Mouse (Mus musculus): ENCODE measurements at regions not wholly inside any gene's neighbourhood (a gene's known extent, or its start where the extent isn't known, plus 50 kb on each side); places are given as distances from the start of the nearest gene placed in this dataset.
A peak's percentile ranks its signal among the peaks of the same experiment; 100 is the strongest.

- no peak for DNase-seq (ENCODE audit: low spot score in 2 of 2)
Observed at GRCm38 (mm10) chr2:27590511-27590910, 75.6 kb downstream of the Wdr5 start.

DNA sequence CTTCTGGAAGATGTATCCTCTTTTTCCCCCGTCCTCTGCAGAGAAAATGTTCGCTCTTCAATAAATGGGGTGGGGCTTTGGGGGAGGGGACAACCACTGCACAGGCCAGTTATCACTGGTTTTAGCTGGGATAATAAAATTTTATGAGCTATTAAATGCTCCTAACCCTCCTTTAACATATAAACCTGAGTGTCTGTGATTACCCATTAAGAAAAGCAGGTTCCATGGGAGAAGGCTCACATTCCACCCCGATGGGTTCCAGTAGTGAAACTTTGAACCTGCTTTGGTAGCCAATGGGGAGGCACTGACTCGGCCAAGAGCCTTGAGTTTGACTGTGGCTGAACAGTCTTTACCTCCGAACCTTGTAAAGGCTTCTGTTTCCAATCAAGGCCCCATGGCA lies 76.7 kb downstream of the Wdr5 start:
- no peak for DNase-seq (ENCODE audit: low spot score in 2 of 2)

GRCm38 (mm10) chr2:27593338-27593737 lies 78.4 kb downstream of the Wdr5 start:
- no peak for DNase-seq (ENCODE audit: low spot score in 2 of 2)

- DNase-seq (ENCODE audit: low spot score in 2 of 2), result no peak
Observed at GRCm38 (mm10) chr2:27595251-27595650, 80.3 kb downstream of the Wdr5 start.

GRCm38 (mm10) chr2:27596217-27596616 lies 80.0 kb upstream of the Rxra start:
- no peak for DNase-seq (ENCODE audit: low spot score in 2 of 2)

GRCm38 (mm10) chr2:27596966-27597365 lies 79.3 kb upstream of the Rxra start:
- DNase-seq (ENCODE audit: low spot score in 2 of 2), result no peak

- no peak for DNase-seq (ENCODE audit: low spot score in 2 of 2)
Observed at GRCm38 (mm10) chr2:27597901-27598300, 78.3 kb upstream of the Rxra start.

GRCm38 (mm10) chr2:27599061-27599768 lies 77.0 kb upstream of the Rxra start:
- DNase-seq (ENCODE audit: low spot score in 2 of 2), result peak; percentile 47 to 73

- no peak for DNase-seq (ENCODE audit: low spot score in 2 of 2)
Observed at GRCm38 (mm10) chr2:27599769-27600167, 76.5 kb upstream of the Rxra start.

DNA sequence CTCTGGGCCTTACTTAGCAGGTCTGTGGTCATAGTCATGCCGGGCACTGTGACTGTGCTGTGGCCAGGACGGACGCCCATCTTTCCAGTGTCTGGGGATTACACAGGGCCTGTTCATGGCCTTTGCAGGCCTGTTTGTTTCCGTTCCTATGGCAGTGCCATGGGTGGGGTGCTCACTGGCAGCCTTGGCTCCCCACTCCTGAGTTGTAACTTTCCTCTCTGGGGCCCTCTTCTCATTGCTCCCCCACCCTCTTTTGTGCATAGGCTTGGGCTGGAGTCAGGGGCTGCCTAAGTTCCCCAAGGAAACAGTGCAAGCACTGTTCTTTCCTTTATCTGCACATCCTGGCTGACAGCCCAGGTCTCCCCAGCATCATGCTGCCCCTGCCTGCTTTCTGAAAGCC lies 72.9 kb upstream of the Rxra start:
- DNase-seq (ENCODE audit: low spot score in 2 of 2), result no peak

GRCm38 (mm10) chr2:27604588-27604987 lies 71.7 kb upstream of the Rxra start:
- DNase-seq (ENCODE audit: low spot score in 2 of 2), result no peak

- DNase-seq (ENCODE audit: low spot score in 2 of 2), result no peak
Observed at GRCm38 (mm10) chr2:27606816-27607215, 69.4 kb upstream of the Rxra start.

DNA sequence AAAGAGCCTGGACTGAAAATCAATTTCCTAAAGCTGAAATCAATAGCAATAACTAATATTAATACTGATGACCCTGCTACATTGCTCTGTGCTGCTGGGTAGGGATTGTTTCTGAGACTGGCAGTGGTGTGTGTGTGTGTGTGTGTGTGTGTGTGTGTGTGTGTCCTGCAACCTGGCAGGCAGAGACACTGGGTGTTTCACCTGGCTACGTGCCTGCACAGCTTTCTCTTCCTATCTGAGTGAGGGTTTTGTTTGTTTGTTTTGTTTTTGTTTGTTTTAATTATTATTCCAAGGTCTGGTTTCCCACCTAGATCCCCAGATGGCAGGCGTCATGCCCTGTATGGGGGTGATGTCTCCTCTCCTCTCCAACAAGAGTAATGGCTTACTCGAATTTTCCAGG lies 54.5 kb upstream of the Rxra start:
- no peak for DNase-seq (ENCODE audit: low spot score in 2 of 2)

DNA sequence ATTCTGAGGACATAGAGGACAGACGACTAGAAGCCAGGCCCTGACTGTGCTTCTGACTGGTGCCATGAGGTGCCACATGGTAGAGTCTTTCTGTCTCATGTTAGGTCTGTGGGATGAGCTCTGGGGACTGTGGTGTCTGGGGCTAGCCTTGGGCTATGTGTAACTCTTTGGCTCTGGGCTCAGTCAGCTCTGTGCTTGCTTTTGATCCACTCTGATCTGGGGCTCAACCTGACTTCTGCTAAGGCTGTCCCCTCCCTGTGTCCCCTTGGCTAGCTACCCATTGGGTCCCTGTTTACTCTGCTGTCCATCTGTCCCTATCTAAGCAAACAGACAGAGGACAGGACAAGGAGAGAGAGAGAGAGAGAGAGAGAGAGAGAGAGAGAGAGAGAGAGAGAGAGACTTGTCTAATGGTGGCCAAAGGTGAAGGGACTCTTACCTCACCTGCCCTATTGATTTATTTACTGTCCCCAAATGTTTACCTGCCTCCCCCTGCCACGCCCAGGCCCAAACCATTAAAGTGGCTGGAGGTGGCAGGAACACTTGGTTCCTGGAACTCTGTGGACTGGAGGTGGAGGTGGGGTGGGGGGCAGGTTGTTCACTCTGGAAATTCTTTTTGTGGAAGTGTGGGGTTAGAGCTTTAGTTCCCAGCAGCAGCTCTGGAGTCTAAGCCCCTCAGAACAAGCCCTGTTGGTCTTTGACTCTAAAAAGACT lies 51.4 kb upstream of the Rxra start:
- DNase-seq (ENCODE audit: low spot score in 2 of 2), result no peak
